Mouse (Mus musculus) heart, adult 2 months (tissue): ENCODE results near the gene Jazf1.

ENCODE experiments used
- CTCF ChIP-seq: fragments of 200-600 bp; IDR thresholded peaks from 2 replicates; pipeline ENCODE4 v1.8.1; 2022; ENCODE audit warnings: antibody characterized with exemption, mild to moderate bottlenecking, moderate library complexity
- EP300 ChIP-seq: fragments of 200-500 bp; IDR thresholded peaks from 2 replicates; pipeline ENCODE4 v1.6.1; 2011; ENCODE audit warnings: low read depth, low read length, control low read depth; ENCODE audit not compliant: insufficient read depth
- POLR2A ChIP-seq: fragments of 200-500 bp; IDR thresholded peaks from 2 replicates; pipeline ENCODE4 v1.6.1; 2011; ENCODE audit warnings: mild to moderate bottlenecking, low read depth, low read length, control low read depth; ENCODE audit not compliant: insufficient read depth

- TF ChIP-seq EP300, result no peak
- TF ChIP-seq CTCF, result no peak
- no peak for TF ChIP-seq POLR2A
Observed at GRCm38 (mm10) chr6:52792455-52792854, 276.0 kb downstream of the Jazf1 start.
